Mouse (Mus musculus) frontal cortex, postnatal 25 days (tissue): Measurements from ENCODE around the gene Snx3.

Experiments
- DNase-seq, 2 experiments: peaks; one replicate each; pipeline ENCODE4 v3.0.0; 2022; ENCODE audit warnings: low spot score in 2 of 2

Gene Snx3

DNA sequence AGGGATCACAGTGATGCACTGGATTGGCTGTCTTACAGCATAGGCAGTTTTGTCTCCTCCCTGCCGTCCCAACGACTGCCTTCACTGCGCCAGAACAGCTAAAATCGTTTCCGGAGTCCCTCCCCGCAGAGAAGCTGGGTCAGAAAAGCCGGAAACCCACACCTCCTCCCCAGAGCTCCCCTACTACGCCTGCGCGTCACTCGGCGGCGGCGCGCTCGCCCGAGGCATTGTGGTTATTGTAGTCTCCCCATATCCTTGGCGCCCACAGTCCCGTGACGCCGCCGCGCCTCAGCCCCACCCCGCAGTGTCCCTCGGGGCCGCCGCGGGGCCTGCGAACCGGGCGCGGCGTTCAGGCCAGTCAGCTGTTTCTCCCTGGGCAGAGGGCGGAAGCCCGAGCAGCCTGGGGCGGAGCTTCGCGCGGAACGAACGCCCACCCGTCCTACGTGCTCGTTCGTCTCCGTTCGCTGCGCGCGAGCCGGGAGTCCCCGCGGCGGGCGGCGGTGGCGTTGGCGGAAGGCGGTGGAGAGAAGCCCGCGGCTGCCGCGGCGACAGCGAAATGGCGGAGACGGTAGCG lies at the start of gene Snx3:
Snx3 (plus strand) TSS at position 256 of the 574 bp plus-strand sequence.
- DNase-seq = peak; percentile 92 to 93

GRCm38 (mm10) chr10:42454266-42454665 lies 47.6 kb upstream of the Snx3 start:
- DNase-seq = no peak

DNA sequence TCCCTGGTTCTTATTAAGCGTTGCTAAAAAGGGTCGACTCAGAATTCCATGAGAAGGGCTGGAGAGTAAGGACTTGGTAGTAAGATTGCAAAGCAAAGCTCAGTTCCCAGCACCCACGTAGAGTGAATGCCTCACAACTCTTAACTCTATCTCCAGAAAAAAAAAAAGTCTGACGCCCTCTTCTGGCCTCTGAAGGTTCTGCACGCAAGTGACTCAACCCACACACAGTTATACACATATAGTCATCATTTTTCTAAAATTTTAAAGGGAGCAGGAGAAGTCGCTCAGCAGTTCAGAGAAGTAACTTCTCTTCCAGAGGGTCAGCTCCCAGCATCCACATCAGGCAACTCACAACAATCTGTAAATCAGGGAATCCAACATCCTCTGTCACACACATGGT lies 47.1 kb upstream of the Snx3 start:
- no peak for DNase-seq

DNA sequence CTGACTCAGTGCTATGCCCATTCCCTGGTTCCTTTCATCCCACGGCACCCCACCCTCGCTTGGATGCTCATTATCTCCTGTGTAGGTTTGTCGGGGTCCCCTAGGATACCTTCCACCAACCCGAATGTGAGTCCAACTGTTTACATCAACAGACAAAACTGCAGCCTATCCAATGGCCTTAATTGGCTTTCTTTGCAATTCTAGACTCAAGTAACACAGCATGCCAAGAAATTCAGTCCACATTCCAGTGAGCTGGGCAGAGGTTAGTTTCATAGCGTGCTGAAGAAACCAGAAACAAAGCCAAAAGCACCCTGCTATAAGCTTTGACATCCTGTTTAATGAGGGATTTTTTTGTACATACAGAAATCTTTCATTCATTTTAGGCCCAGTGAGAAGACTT lies 45.8 kb upstream of the Snx3 start:
- DNase-seq = no peak

GRCm38 (mm10) chr10:42457557-42458191 lies 44.2 kb upstream of the Snx3 start:
- no peak for DNase-seq

DNA sequence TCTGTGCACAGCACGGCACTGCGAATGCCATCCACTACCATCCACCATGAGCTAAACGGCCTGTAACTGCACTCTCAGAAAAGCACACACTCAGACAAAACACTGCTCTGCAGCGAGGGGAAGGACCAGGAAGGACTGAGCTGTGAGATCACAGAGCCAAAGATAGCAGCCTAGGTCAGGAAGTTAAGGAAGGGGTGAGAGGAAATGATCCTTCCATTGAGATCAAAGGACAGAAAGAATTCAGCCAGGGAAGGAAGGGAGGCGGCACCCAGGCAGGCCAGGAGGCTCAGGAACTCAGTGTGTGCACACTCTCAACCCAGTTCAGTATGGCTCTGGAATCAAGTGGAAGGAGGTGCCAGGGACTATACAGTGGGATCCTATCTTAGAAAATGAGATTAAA lies 37.6 kb upstream of the Snx3 start:
- no peak for DNase-seq

DNA sequence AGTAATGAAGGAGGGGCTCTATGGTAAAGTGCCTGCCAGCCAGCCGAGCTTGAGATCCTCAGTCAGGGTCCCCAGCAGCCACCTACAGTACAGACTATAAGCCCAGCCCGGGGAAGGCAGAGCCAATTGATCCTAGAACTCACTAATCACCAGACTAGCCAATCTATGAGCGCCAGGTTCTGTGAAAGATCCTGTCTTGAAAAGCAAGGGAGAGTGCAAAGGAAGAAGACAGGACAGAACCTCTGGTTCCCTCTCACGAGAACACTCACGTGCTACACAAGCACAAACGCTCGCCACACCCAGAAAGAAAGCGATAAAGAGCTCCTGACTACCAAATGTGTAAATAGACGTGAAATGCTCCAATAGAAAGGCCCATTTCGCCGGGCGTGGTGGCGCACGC lies 37.0 kb upstream of the Snx3 start:
- DNase-seq = no peak

DNA sequence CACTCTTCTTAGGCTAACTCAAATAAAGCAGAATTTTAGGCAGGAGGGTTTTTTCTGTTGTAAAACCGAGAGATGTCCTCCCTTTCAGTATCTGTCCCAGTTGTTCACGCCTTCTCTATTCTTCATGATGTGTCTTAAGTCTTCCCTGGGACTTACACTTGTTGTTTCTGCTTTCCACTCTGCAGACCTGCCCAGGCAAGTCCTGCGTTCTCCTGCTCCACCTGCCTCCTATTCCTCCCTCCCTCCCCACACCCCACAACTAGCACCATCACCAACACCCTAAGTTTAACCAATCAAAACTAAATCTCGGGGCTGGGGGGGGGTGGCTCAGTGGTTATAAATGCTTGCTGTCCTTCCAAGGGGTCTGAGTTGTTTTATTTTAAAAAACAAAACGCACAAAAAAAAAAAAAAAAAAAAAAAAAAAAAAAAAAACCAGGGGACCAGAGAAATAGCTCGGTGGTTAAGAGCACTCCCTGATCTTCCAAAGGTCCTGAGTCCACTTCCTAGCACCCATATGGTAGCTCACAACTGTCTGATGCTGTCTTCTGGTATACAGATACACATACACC lies 26.8 kb upstream of the Snx3 start:
- no peak for DNase-seq

DNA sequence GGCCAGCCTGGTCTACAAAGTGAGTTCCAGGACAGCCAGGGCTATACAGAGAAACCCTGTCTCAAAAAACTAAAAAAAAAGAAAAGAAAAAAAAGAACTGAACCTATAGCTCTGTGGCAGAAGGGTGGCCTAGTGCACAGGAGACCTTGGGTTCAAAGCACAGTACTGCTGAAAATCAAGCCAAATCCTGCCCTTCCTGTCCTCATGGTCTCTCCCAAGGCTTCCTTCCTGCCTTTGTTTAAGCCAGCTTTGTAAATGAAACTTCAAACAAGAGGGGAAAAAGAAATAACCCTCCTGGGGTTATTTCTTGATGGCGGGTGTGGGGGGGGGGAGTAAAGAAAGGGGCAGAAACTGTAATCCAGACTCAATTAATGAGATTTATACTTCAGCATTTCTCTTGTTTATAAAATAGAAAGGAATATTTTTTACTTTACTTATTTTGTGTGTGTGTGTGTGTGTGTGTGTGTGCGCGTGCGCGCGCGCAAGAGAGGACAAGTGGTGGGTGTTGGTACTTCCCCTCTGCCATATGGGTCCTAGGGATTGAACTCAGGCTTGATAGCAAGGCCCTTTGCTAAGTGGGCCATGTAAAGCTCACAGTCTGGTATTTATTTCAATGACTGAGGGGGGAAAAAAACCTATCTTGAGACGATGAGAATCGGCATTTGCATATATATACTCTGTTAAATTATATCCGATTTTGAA lies 24.9 kb upstream of the Snx3 start:
- DNase-seq = no peak

DNA sequence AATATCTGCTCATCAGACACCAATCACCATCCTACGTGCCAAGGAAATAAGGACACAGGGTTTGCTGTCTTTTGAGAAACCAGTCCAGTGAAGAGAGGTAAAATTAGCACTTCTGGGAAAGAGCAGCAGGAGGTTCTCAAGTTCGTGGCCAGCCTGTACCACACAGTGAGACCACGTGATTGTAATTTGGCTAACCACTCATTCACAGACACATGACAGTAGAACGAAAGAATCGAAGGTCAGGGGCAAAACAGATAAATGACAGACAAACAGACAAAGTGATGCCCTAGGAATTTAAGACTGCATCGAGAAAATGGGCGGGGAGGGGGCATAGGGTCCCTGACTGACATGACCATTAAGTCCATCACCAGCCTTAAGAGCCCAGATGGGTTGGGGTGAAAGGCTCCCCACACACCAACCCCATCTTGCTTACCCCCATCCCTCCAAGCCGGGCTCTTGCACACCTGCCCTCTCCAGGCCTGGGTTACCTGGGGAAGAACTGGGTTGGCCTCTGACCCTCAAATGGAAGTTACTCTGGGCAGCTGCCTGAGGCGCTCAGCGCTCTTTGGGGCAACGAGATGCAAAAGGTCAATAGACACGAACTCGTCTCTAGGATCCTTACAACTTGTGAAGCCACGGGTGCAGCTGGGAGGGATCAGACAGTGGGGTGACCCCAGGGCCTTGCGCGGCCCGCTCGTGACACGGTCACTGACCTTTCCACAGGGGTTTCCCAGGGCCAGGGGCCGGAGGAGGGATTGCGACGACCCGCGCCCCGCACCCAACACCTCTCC lies 24.1 kb upstream of the Snx3 start:
- no peak for DNase-seq

- peak; percentile 91 to 92 for DNase-seq
Measured at GRCm38 (mm10) chr10:42478341-42478720, 23.5 kb upstream of the Snx3 start, which contains the start of gene Afg1l. Afg1l (minus strand) TSS chr10:42478565.

DNA sequence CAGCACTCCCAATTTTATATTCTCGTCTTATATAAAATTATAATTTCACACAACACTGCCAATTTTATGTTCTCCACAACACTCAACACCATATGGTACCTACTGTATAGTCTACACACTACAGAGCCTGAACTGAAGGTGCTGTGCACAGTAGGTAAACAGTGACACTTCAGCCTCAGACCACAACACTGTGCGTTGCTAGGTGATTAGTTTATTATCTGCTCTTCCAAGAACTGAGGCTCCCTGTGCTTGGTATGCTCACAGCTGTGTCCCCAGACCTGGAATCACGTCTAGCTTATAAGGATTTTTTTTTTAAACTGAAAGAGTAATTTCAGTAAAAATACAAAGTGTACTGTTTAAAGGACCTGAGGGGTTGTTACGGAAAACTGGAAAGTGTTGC lies 21.1 kb upstream of the Snx3 start:
- DNase-seq = no peak

DNA sequence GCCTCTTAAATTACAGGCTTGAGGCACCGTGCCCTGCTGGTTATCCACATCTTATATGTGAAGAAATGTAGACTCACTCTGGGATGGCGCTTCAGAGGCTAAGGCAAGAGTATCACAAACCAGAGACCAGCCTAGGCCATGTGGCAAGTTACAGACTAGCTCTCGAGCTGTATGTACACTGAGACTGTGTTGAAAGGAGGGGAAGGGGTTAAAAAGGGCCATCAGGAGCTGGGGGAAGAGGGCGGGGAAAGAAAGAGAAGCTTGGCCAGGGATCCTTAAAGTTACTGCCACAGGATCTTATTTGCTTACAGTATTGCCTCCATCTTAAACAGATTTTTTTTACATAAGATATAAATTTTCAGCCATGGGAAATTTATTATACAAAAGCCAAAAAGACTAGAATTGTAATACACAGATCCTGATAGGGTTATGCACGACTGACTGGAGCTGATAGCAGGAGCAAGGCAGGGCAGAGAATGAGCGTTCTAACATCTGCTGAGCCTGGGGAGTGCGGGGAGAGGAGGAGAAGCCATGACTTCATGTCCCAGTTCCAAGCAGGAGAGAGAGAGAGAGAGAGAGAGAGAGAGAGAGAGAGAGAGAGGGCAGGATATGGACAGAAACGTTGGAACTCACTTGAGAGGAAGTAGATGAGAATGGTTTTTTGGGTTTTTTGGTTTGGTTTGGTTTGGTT lies 13.1 kb upstream of the Snx3 start:
- no peak for DNase-seq

DNA sequence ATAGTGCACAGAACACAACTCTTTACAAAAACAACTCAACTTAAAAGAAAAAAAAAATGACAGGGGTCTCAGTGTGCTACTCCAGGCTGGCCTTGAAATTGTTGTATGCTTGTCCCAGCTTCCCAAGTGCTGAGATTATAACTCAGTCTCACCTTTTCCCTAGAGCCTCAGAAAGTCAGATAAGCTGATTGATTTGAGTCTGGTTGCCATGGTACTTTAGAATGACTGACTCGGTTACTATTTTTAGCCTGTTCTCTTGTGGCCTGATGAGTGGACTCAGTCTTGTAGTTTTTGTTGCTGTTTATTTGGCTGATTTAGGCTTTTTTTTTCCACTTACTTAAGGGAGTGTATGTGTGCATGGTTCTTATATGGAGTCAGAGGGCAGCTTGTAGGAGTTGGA lies 10.7 kb upstream of the Snx3 start:
- DNase-seq = no peak

- no peak for DNase-seq
Measured at GRCm38 (mm10) chr10:42492027-42492771, 9.6 kb upstream of the Snx3 start.

DNA sequence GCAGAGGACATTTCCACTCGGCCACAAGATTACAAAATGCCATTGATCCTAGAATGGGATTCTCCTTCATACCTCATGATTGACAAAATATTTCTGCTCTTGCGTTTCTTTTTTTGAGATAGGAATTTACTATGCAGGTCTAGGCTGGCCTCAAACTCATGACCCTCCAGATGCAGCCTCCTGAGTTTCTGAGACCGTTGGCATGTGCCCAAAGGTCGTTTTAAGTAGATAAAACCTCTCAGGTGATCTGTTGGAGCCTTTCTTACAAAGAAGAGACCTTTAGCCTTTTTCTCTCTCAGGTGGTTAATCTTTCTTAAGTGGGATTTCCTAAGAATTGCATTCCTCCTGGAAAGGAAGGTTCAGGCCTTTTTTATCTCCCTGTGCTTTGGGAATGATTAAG lies 8.8 kb upstream of the Snx3 start:
- DNase-seq = no peak

GRCm38 (mm10) chr10:42500611-42501010 lies 1.2 kb upstream of the Snx3 start:
- no peak for DNase-seq

DNA sequence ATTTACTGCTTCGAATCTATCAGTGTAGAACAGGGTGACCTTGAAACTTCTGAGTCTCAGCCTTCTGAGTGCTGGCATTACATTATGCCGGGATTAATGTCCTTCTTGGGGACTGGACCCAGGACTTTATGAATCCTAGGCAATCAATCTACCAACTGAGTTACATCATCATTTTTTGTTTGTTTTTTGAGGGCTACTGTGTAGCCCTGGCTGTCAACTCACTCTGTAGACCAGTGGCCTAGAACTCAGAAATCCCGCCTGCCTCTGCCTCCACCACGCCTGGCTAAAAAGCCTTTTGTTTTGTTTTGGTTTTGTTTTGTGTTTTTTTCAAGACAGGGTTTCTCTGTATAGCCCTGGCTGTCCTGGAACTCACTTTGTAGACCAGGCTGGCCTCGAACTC lies 669 bp upstream of the Snx3 start:
- DNase-seq = no peak

DNA sequence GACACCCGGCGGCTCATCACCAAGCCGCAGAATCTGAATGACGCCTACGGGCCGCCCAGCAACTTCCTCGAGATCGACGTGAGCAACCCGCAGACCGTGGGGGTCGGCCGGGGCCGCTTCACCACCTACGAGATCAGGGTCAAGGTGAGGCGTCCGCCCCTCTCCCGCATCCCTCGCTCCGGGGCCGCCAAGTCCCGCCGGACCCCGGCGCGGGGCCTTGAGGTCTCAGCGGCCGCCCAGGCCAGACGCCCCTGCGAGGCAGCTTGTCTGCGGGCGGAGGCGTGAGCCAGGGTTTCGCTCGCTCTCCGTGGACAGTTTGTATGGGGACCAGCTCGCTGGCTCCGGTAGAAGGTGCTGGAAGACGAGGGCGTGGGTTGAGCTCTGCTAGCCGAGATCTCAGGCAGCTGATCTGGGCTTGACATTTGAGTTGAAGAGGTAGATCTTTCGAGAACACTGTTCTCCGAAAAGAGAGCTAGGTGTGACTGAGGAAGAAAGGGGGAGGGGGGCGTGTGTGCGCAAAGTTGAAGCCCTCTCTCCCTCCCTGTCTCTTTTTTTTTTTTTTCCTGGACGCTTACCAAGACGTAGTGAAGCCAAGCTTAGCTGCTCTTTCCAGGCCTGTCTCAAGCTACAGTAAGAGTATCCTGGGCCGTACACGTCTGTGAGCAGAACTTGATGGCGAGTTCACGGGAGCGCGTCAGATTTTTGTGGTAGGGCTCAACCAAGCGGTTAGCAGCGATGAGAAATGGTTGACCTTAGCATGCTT lies 700 bp downstream of the Snx3 start:
- peak in 1 of 2 experiments; percentile 59 for DNase-seq

DNA sequence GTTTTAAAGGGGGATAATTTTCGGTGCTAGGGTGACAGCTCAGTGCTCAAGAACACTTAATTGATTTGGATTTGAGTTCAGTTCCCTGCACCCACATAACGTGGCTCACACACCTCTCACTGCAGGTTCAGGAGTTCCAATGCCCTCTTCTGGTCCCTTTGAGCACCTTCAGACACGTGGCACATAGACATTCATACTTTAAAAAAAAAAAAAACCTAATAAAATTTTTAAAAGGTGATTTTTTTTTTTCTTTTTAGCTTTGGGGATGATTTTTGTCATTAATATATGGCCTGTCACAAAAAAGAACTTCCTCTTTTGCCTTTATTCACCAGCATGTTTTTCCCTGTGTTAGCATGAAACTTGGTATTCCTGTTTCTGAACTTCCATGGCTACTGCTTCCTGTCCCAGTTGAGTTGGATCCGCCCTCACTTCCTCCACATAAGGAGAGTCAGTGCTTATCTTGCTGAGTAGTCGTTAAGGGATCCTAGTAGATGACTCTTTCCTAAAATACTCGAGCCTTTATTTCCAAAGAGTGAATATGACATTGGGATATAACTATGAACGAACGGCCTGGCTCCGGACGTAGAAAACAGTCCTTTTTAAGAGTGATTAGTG lies 2.4 kb downstream of the Snx3 start:
- DNase-seq = no peak
